Mouse (Mus musculus): Measurements from ENCODE around the gene Vav3. TPM values are rescaled to one million over a fixed set of nuclear protein-coding genes. Genes with fewer than 3 reads are reported as not detected.

Gene Vav3
- polyA plus RNA-seq, 1 experiment: 6.5 TPM

DNA sequence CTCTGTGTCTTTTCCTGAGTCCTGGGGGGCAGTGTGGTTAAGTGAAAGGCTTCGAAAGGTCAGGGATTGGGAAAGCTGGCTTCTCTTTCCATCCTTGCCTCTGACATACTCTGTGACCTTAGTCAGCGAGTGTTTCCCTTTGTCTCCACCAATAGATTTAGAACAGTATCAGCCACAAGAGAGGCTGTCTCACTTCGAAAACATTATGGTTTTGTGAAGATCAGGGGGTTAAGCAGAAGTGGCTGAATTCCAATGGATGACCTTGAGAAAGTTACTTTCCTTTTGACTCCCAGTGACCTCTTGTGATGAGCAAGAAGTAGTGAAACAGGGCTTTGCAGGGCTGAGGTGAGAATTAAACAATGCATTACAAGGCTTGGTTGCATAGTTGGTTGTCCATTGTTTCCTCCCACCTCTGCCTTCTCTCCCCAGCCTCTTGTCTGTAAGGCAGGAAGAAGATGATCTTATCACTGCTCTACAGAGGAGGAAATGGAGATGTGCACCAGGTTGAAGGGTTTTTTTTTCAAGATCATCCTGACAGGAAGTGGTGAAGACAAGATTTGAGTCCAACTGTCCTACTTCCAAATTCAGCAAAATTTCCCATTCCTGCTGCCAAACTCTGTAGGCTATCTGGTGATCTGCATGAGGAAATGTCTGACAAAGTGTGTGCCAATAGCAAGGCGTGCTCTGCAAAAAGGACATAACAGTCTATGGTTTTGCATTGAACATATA is 11.7 kb downstream of the Vav3 start:
- Histone ChIP-seq H3K4me3 (replicated peaks) (peak overlapping the region; percentile 38), H3K9me3 (no peaks in the 10 kb centered on the region), H3K27me3 (replicated peaks) (no peaks in the 10 kb centered on the region), H3K36me3 (replicated peaks; ENCODE audit: low read length) (peaks cover 81% of the 10 kb centered on the region), H3K4me1 (peaks cover 89% of the 10 kb centered on the region)
- TF ChIP-seq GATA1 (IDR thresholded peaks at IDR 0.05; ENCODE audit: borderline replicate concordance, low read length) (no peak), FLI1 (IDR thresholded peaks at IDR 0.05; ENCODE audit: low read length) (no peak)

DNA sequence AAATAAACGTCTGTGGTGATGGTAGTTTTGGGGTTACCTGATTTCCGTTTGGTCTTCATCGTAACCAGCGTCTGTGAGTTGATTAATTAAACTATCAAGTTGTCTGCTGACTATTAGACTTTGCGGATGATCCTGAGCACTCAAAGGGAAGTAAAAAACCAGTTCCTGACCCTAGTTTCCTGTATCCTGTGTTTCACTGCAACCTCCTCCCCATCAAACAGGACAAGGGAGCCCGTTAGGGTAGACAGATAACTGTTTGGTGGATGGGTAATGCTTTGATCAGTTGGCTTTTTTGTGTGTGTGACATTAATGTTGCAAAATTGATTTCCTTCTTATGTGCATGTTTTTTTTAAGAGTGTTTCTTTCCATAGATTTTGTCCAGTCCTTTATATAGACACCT is 12.2 kb downstream of the Vav3 start:
- H3K4me3 ChIP-seq (replicated peaks): no peak overlapping the region
- peaks cover 81% of the 10 kb centered on the region for H3K36me3 ChIP-seq (replicated peaks; ENCODE audit: low read length)
- TF ChIP-seq FLI1 (IDR thresholded peaks at IDR 0.05; ENCODE audit: low read length): no peak
- TF ChIP-seq GATA1 (IDR thresholded peaks at IDR 0.05; ENCODE audit: borderline replicate concordance, low read length): no peak
- H3K9me3 ChIP-seq: no peaks in the 10 kb centered on the region
- no peaks in the 10 kb centered on the region for H3K27me3 ChIP-seq (replicated peaks)
- H3K4me1 ChIP-seq: peaks cover 92% of the 10 kb centered on the region

DNA sequence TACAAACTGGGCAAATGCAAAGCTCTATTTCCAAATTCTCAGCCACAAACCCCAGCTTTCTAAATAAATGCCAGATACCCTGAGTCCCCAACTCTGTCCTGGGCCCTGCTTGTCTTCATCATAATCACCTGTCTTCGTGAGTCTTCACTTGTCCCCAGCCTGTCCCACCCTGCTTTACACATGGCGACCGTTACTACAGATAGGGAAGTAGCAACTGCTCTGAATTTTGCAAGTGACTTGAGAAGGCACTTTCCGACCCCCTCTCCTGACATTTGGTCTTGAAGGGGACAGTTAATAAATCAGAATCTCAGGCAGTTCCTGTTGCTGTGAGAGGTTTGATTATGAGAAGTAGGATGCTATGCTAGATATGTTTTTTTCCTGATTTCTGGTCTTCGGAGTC is 13.4 kb downstream of the Vav3 start:
- Histone ChIP-seq H3K4me1 (peaks cover 92% of the 10 kb centered on the region), H3K4me3 (replicated peaks) (no peak overlapping the region), H3K27me3 (replicated peaks) (no peaks in the 10 kb centered on the region), H3K36me3 (replicated peaks; ENCODE audit: low read length) (peaks cover 76% of the 10 kb centered on the region), H3K9me3 (no peaks in the 10 kb centered on the region)
- TF ChIP-seq GATA1 (IDR thresholded peaks at IDR 0.05; ENCODE audit: borderline replicate concordance, low read length) (no peak), FLI1 (IDR thresholded peaks at IDR 0.05; ENCODE audit: low read length) (no peak)

DNA sequence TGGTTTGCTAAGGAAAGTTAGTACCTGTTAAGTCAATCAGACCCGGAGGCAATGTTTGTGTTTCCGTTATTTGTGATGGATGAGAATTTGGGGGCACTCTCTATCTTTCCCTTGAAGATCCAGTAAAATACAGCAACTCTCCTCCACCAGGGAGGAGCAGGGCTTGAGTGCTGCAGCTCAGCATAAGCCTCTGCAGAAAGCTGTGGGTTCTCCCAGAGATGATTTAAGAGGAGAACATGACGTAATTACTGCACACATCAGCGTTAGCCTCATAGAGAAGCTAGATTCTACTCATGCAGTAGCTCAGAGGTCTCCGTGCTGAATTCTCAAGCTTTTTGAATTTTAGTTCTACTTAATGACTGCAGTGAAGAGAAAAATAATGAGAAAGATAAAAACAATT is 14.7 kb downstream of the Vav3 start:
- no peak for TF ChIP-seq GATA1 (IDR thresholded peaks at IDR 0.05; ENCODE audit: borderline replicate concordance, low read length)
- TF ChIP-seq FLI1 (IDR thresholded peaks at IDR 0.05; ENCODE audit: low read length): no peak
- no peaks in the 10 kb centered on the region for H3K27me3 ChIP-seq (replicated peaks)
- no peaks in the 10 kb centered on the region for H3K9me3 ChIP-seq
- H3K36me3 ChIP-seq (replicated peaks; ENCODE audit: low read length): peaks cover 69% of the 10 kb centered on the region
- peaks cover 95% of the 10 kb centered on the region for H3K4me1 ChIP-seq
- no peak overlapping the region for H3K4me3 ChIP-seq (replicated peaks)

DNA sequence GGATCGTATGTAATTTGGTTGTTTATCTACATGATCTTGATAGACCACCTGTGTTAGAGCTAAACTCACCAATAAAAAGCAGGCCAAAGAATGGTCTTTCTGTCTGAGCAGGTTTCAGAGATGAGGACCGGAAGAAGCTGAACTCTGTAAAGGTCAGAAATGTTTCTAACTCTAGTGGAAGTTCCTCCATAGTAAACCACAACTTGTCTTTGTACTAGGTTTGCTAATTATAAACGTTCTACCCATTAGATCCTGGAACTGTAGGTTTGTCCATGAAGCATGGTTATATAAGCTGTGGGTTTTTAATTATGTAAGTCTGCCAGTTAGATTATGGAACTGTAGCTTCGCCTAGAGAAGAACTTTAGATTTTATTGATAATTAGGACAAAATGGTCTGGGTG is 20.3 kb downstream of the Vav3 start:
- no peak overlapping the region for H3K4me3 ChIP-seq (replicated peaks)
- no peak for TF ChIP-seq FLI1 (IDR thresholded peaks at IDR 0.05; ENCODE audit: low read length)
- no peak for TF ChIP-seq GATA1 (IDR thresholded peaks at IDR 0.05; ENCODE audit: borderline replicate concordance, low read length)
- peaks cover 100% of the 10 kb centered on the region for H3K4me1 ChIP-seq
- H3K9me3 ChIP-seq: no peaks in the 10 kb centered on the region
- H3K27me3 ChIP-seq (replicated peaks): no peaks in the 10 kb centered on the region
- H3K36me3 ChIP-seq (replicated peaks; ENCODE audit: low read length): peaks cover 36% of the 10 kb centered on the region

DNA sequence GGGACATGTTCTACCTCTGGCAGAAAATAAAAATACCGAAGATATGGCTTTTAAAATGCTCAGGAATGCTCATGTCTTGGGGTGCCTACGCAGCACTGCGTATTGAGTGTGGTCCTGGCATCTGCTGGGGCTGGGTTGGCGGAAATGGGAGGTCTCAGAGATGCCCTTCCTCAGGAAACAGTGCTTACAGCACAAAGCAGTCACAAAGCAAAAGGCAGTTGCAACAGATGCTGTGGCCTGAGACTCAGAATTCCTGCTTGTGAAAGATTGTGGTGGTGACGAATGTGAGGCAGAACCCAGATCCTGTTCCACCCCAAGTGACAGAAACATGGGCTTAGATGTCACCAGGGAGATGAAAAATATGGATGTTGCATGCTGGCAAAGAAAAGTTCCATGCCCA is 21.4 kb downstream of the Vav3 start:
- Histone ChIP-seq H3K4me1 (peaks cover 100% of the 10 kb centered on the region), H3K4me3 (replicated peaks) (peak overlapping the region; percentile 84), H3K27me3 (replicated peaks) (no peaks in the 10 kb centered on the region), H3K36me3 (replicated peaks; ENCODE audit: low read length) (peaks cover 32% of the 10 kb centered on the region), H3K9me3 (no peaks in the 10 kb centered on the region)
- TF ChIP-seq FLI1 (IDR thresholded peaks at IDR 0.05; ENCODE audit: low read length) (peak; percentile 38; the same call in 1 of the 2 replicates), GATA1 (IDR thresholded peaks at IDR 0.05; ENCODE audit: borderline replicate concordance, low read length) (no peak; the same call in 2 of the 3 replicates)

DNA sequence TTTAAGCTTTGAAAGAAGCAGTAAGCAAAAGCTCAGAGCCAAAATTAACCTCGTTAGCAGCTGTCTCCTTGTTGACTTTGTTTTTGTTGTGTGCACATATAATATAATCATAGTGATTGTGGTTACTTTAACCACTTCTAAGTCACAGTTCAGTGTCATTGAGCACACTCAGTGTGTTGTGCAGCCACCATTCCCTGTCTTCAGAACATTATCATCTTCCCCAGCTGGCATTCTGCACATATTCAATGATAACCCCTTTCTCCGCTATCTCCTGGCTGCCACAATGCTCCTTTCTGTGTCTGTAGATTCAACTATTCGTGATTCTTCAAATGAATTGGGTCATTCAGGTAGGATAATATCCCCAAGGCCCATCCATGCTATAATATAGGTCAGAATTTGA is 21.9 kb downstream of the Vav3 start:
- TF ChIP-seq GATA1 (IDR thresholded peaks at IDR 0.05; ENCODE audit: borderline replicate concordance, low read length) (no peak), FLI1 (IDR thresholded peaks at IDR 0.05; ENCODE audit: low read length) (no peak)
- H3K27me3 ChIP-seq (replicated peaks): no peaks in the 10 kb centered on the region
- H3K4me1 ChIP-seq: peaks cover 98% of the 10 kb centered on the region

DNA sequence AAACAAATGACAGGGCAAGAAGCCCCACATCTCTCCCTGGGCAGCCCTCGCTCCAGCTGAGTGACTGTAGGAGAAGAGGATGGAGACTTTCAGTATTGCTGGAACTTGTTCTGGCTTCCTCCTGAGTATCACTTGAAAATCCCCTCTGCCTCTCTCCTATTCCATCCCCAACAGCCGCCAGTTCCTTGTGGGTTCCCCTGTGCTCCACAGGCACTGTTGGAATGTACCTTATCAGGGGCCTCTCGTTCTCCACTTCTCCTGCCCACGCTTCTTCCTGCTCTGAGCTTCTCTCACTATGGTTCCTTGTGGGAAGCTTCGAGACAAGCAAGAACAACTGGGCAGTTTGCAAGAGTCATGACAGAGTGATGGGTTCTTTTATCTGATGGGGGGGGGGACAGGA is 23.1 kb downstream of the Vav3 start:
- no peaks in the 10 kb centered on the region for H3K27me3 ChIP-seq (replicated peaks)
- H3K4me1 ChIP-seq: peaks cover 94% of the 10 kb centered on the region
- H3K36me3 ChIP-seq (replicated peaks; ENCODE audit: low read length): peaks cover 25% of the 10 kb centered on the region
- peak overlapping the region; percentile 71 for H3K4me3 ChIP-seq (replicated peaks)
- no peaks in the 10 kb centered on the region for H3K9me3 ChIP-seq
- TF ChIP-seq GATA1 (IDR thresholded peaks at IDR 0.05; ENCODE audit: borderline replicate concordance, low read length) (no peak), FLI1 (IDR thresholded peaks at IDR 0.05; ENCODE audit: low read length) (no peak)

More for the DNA sequence above, 21.9 kb downstream of the Vav3 start:
- no peaks in the 10 kb centered on the region for H3K9me3 ChIP-seq
- peak overlapping the region; percentile 84 for H3K4me3 ChIP-seq (replicated peaks)
- H3K36me3 ChIP-seq (replicated peaks; ENCODE audit: low read length): peaks cover 28% of the 10 kb centered on the region

DNA sequence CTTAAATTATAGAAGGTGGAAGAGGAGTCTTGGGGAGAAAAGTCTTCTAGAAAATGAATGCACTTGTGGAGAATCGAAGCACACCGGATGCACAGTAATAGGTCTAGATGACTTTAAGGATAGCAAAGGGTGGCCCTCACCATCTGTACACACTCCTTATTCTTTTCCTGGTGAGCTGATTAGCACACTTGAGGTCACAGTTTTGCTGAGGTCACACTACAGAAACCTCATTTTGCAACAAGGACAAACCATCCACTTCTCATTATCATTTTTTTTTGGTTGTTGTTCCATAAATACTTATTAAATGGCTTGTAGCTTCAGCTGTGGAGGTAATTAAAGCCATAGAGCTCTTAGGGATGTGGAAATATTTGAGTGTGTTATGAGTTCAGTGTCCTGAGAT is 25.4 kb downstream of the Vav3 start:
- peaks cover 91% of the 10 kb centered on the region for H3K4me1 ChIP-seq
- no peak for TF ChIP-seq FLI1 (IDR thresholded peaks at IDR 0.05; ENCODE audit: low read length)
- no peak for TF ChIP-seq GATA1 (IDR thresholded peaks at IDR 0.05; ENCODE audit: borderline replicate concordance, low read length)

DNA sequence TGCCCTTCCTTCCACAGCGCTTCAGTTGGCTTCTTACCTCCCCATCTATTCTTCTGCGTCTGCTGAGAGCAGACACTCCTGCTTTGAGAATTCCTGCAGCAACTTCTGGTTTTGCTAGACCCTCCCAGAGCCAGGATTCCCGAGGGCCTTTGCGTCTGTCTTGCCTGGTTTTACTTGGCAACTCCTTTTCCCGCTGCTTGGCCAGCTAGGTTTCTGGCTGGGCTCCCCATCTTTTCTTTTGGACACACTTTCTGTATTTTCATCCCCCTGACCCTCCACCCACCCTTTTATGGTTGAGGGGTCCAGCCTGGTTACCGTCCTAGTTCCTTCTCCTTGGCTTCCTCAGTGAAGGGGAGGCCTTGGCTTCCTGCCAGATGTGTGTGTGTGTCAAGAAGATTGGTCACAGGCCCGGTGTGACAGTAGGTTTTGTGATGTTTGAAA is 26.0 kb downstream of the Vav3 start:
- no peak overlapping the region for H3K4me3 ChIP-seq (replicated peaks)
- peaks cover 38% of the 10 kb centered on the region for H3K36me3 ChIP-seq (replicated peaks; ENCODE audit: low read length)
- H3K4me1 ChIP-seq: peaks cover 91% of the 10 kb centered on the region
- H3K27me3 ChIP-seq (replicated peaks): no peaks in the 10 kb centered on the region
- no peak for TF ChIP-seq GATA1 (IDR thresholded peaks at IDR 0.05; ENCODE audit: borderline replicate concordance, low read length)
- TF ChIP-seq FLI1 (IDR thresholded peaks at IDR 0.05; ENCODE audit: low read length): no peak
- no peaks in the 10 kb centered on the region for H3K9me3 ChIP-seq

More for the DNA sequence above, 25.4 kb downstream of the Vav3 start:
- H3K9me3 ChIP-seq: no peaks in the 10 kb centered on the region
- H3K27me3 ChIP-seq (replicated peaks): no peaks in the 10 kb centered on the region
- peak overlapping the region; percentile 40 for H3K4me3 ChIP-seq (replicated peaks)
- peaks cover 36% of the 10 kb centered on the region for H3K36me3 ChIP-seq (replicated peaks; ENCODE audit: low read length)
